Mouse (Mus musculus) heart, postnatal 0 days (tissue): ENCODE measurements at regions not wholly inside any gene's neighbourhood (a gene's known extent, or its start where the extent isn't known, plus 50 kb on each side); places are given as distances from the start of the nearest gene placed in this dataset.

Experiments used
- CTCF ChIP-seq: IDR thresholded peaks from 2 replicates; pipeline ENCODE4 v1.5.1; 2016; ENCODE audit warnings: antibody characterized with exemption, control low read depth, low read depth
- EP300 ChIP-seq: IDR thresholded peaks from 2 replicates; pipeline ENCODE4 v1.6.1; 2016; ENCODE audit warnings: antibody characterized with exemption, low read depth

GRCm38 (mm10) chr8:50139876-50140275, 1296.1 kb upstream of the Tenm3 start:
- TF ChIP-seq EP300 (no peak), CTCF (no peak)
